Comparison of ENCODE assay signal across 25 mouse cellular contexts in the genomic region with DNA sequence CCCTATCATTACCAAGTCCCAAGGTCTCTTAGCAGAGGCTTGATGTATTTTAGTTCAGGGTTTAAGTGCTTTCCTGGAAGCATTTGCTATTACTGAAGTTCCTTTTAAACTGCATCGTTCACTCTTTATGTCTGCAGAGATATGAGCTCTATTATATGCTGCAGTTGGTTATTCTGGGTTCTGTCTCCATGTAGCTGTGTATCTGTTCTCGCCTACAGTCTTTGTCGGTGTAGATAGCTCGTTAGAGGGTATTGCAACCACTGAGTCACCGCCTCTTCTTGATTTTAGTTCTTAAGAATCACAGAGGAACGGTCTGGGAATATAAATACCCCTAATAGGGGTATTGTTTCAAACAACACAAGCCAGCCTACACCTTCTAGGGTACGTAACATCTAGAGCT.
"Had no signal": no experiment of that assay in that cellular context is flagged by ENCODE, and none has a peak within 500 bp of the region (broad histone marks: within the 10 kb centered on the region; RNA-seq: fewer than 3 reads in every experiment).

No protein-coding gene starts in this region.

- DNase-seq: gastrocnemius, adult 2 months; gastrocnemius, postnatal 10 days; gastrocnemius, postnatal 25 days; heart, adult 18-20 months; heart, postnatal 10 days; heart, postnatal 4 days; kidney, adult 18-20 months; kidney, adult 8-10 months; kidney, postnatal 10 days; kidney, postnatal 25 days; kidney, postnatal 4 days; layer of hippocampus, adult 9-11 months; layer of hippocampus, postnatal 36 days; left cerebral cortex, postnatal 4 days had no signal

- H3K27ac ChIP-seq: gastrocnemius, adult 2 months; heart, embryonic 10.5 days; hindbrain, embryonic 10.5 days; hindbrain, embryonic 12.5 days; hindbrain, embryonic 14.5 days; intestine, embryonic 15.5 days; layer of hippocampus, adult 2 months; limb, embryonic 13.5 days; limb, embryonic 15.5 days; liver, embryonic 12.5 days; liver, embryonic 14.5 days had no signal

- H3K4me3 ChIP-seq: gastrocnemius, adult 2 months; heart, embryonic 10.5 days; heart, embryonic 12.5 days; hindbrain, embryonic 10.5 days; hindbrain, embryonic 12.5 days; intestine, embryonic 15.5 days; layer of hippocampus, adult 2 months; limb, embryonic 13.5 days; limb, embryonic 15.5 days; liver, embryonic 12.5 days had no signal

- H3K4me1 ChIP-seq: heart, embryonic 10.5 days; heart, embryonic 12.5 days; hindbrain, embryonic 10.5 days; hindbrain, embryonic 12.5 days; intestine, embryonic 15.5 days; limb, embryonic 13.5 days; limb, embryonic 15.5 days; liver, embryonic 12.5 days had no signal
